Mouse (Mus musculus): ENCODE results near the gene Foxp1. TPM values are rescaled to one million over a fixed set of nuclear protein-coding genes. Genes with fewer than 3 reads are reported as not detected.

The Foxp1 gene
- polyA plus RNA-seq, 1 experiment from 2014 or later, result 141 TPM

DNA sequence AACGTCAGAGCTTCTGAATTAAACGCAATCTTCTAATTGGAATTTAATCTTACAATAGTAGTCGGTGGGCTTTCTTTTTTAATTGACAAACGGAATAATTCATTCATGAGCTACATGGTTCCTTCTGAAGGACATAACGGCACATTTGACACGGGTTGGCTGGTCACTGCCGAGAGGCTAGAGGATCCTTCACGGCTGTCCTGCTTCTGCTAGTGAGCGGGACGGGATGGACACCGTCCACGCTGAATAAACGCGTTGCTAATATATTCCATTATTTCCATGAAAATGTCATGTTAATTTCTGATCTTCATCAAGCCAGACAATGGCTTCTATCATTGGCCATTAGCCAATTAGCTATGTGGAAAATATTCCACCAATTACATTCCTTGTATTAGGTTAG is 92.0 kb downstream of the Foxp1 start:
- Histone ChIP-seq H3K36me3 (peaks cover 24% of the 10 kb centered on the region), H3K27ac (no peak overlapping the region), H3K9ac (no peak overlapping the region), H3K4me1 (peaks cover 7% of the 10 kb centered on the region; the same call in 1 of the 2 replicates), H3K4me2 (replicated peaks) (no peak overlapping the region), H3K27me3 (no peaks in the 10 kb centered on the region), H3K9me3 (no peaks in the 10 kb centered on the region), H3K4me3 (no peak overlapping the region)
- no peak for ATAC-seq (ENCODE audit: low FRiP score, low read depth)
- 92% methylated on average over 14 of the region's 14 CpGs for WGBS

DNA sequence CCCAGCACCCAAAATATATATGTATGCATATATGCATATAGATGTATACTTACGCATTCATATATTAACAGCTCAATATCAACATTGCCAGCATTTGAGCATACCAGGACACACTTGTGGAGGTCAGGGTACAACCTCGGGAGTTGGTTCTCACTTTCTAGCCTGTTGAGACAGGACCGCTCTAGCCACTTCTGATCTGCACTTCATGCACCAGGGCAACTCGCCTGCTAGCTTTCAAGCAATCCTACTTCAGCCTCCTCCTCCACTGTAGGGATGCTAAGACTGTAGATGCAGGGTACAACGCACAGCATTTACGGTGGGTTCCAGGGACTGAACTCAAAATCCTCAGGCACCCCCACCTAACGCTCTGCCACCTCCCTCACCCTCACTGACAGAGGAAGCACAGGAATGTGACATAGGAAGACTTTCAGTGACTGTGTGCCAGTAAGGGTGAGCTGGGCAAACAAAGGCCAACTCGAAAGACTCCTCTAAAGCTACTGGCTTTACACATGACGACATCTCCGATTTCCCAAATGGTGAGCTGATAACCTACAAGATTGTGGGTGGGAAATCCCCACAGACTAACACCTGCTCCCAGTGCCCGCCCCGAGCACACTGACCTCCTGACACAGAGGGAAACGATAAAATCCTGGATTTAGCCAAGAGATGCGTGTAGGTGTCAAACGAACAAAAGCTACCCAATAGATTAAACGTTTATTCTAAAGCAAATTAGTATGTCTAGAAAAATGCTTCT is 93.0 kb downstream of the Foxp1 start:
- Histone ChIP-seq H3K36me3 (peaks cover 16% of the 10 kb centered on the region), H3K9me3 (no peaks in the 10 kb centered on the region), H3K4me2 (replicated peaks) (no peak overlapping the region), H3K27me3 (no peaks in the 10 kb centered on the region), H3K27ac (no peak overlapping the region), H3K4me3 (no peak overlapping the region), H3K4me1 (peaks cover 14% of the 10 kb centered on the region), H3K9ac (no peak overlapping the region)
- ATAC-seq (ENCODE audit: low FRiP score, low read depth), result no peak
- WGBS, result 81% methylated on average over 16 of the region's 16 CpGs

- H3K27me3 ChIP-seq, result no peaks in the 10 kb centered on the region
- no peak overlapping the region for H3K9ac ChIP-seq
- no peak overlapping the region for H3K27ac ChIP-seq
- no peak overlapping the region for H3K4me2 ChIP-seq (replicated peaks)
- no peaks in the 10 kb centered on the region for H3K9me3 ChIP-seq
- ATAC-seq (ENCODE audit: low FRiP score, low read depth), result no peak
- H3K4me1 ChIP-seq, result peaks cover 14% of the 10 kb centered on the region
- peaks cover 10% of the 10 kb centered on the region; the same call in 1 of the 2 replicates for H3K36me3 ChIP-seq
- H3K4me3 ChIP-seq, result no peak overlapping the region
- 65% methylated on average over 1 of the region's 2 CpGs for whole genome bisulfite sequencing
Measured at GRCm38 (mm10) chr6:99428961-99429360, 93.6 kb downstream of the Foxp1 start.

DNA sequence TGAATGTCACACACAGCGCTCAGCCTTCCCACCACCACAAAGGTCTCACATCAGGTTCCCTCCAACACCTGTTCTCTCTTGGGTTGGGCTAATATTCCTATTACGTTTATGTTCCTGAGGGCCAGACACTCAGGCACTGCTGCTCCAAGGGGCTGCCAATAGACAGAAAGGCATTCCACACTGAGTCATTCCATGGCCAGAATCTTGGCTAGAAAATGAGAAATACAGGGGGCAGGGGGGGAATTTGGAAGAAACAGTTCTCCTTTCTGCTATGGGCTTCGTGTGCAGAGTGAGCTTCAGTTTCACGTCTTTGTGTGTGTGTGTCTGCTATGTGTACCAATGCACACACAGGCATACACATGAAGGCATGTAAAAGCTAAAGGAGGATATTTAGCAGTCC is 95.2 kb downstream of the Foxp1 start:
- H3K27me3 ChIP-seq, result no peaks in the 10 kb centered on the region
- 65% methylated on average over 4 of the region's 4 CpGs for WGBS
- H3K9me3 ChIP-seq, result no peaks in the 10 kb centered on the region
- ATAC-seq (ENCODE audit: low FRiP score, low read depth), result peak; percentile 59; the same call in 1 of the 2 replicates
- peaks cover 5% of the 10 kb centered on the region; the same call in 1 of the 2 replicates for H3K36me3 ChIP-seq
- no peak overlapping the region for H3K4me3 ChIP-seq
- H3K4me1 ChIP-seq, result peaks cover 14% of the 10 kb centered on the region
- no peak overlapping the region for H3K4me2 ChIP-seq (replicated peaks)
- H3K27ac ChIP-seq, result no peak overlapping the region; the same call in 1 of the 2 replicates
- no peak overlapping the region for H3K9ac ChIP-seq

- peaks cover 5% of the 10 kb centered on the region; the same call in 1 of the 2 replicates for H3K36me3 ChIP-seq
- H3K9ac ChIP-seq, result no peak overlapping the region
- no peaks in the 10 kb centered on the region for H3K27me3 ChIP-seq
- H3K4me3 ChIP-seq, result no peak overlapping the region
- peaks cover 16% of the 10 kb centered on the region for H3K4me1 ChIP-seq
- no peak for ATAC-seq (ENCODE audit: low FRiP score, low read depth)
- no peak overlapping the region for H3K27ac ChIP-seq
- WGBS, result 43% methylated on average over 3 of the region's 3 CpGs
- no peak overlapping the region for H3K4me2 ChIP-seq (replicated peaks)
- no peaks in the 10 kb centered on the region for H3K9me3 ChIP-seq
Measured at GRCm38 (mm10) chr6:99425044-99425443, 97.5 kb downstream of the Foxp1 start.

GRCm38 (mm10) chr6:99420666-99421065 is 101.9 kb downstream of the Foxp1 start:
- 88% methylated on average over 8 of the region's 8 CpGs for WGBS
- Histone ChIP-seq H3K9ac (no peak overlapping the region), H3K36me3 (no peaks in the 10 kb centered on the region), H3K4me1 (peaks cover 13% of the 10 kb centered on the region), H3K27ac (no peak overlapping the region), H3K27me3 (no peaks in the 10 kb centered on the region), H3K9me3 (no peaks in the 10 kb centered on the region), H3K4me3 (no peak overlapping the region), H3K4me2 (replicated peaks) (no peak overlapping the region)
- ATAC-seq (ENCODE audit: low FRiP score, low read depth), result no peak

DNA sequence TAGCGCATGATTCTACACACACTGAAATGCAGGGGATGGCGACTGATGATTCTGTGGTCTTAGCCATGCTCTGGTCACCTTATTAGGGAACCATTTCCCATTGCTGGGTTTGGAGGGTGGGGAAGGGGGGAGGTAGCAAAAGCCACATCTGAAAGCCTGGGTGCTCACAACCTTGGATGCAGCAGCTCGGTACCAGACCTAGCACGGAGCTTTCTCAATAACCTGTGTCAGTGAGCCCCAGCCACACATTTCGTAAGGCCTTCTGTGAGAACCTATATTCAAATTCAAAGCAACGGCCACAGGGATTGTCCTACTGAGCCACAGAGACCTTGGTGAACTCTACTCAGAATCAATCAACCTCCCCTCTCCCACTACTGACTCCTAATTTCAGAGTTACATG is 109.9 kb downstream of the Foxp1 start:
- Histone ChIP-seq H3K9ac (no peak overlapping the region), H3K9me3 (no peaks in the 10 kb centered on the region), H3K4me2 (replicated peaks) (no peak overlapping the region), H3K36me3 (no peaks in the 10 kb centered on the region), H3K27ac (no peak overlapping the region), H3K4me3 (no peak overlapping the region), H3K27me3 (no peaks in the 10 kb centered on the region), H3K4me1 (peaks cover 8% of the 10 kb centered on the region; the same call in 1 of the 2 replicates)
- no peak for ATAC-seq (ENCODE audit: low FRiP score, low read depth)
- WGBS, result 87% methylated on average over 6 of the region's 6 CpGs

DNA sequence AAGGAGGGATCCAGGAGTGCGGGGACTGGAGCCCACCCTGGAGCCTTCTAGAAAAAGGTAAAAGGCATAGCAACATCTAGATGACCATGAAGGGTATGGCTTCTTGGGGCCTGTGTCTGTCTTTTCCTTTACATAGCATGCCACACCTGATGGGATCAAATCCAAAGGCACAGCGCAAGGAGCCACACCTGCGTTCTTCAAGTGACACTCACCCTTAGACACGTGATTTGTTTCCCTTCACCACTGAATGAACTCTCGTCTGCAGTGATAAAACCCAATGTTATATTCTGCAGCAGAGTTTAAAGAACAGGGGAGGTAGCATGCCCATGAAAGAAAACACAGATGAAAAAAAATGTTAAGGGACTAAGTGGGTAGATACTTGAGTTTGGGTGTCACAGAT is 112.9 kb downstream of the Foxp1 start:
- no peak for ATAC-seq (ENCODE audit: low FRiP score, low read depth)
- Histone ChIP-seq H3K4me2 (replicated peaks) (no peak overlapping the region), H3K9me3 (no peaks in the 10 kb centered on the region), H3K36me3 (no peaks in the 10 kb centered on the region), H3K27ac (no peak overlapping the region), H3K4me1 (peaks cover 14% of the 10 kb centered on the region; the same call in 1 of the 2 replicates), H3K9ac (no peak overlapping the region), H3K27me3 (no peaks in the 10 kb centered on the region), H3K4me3 (no peak overlapping the region)
- 84% methylated on average over 5 of the region's 5 CpGs for WGBS

- H3K9me3 ChIP-seq, result no peaks in the 10 kb centered on the region
- no peak overlapping the region for H3K27ac ChIP-seq
- H3K4me1 ChIP-seq, result peaks cover 14% of the 10 kb centered on the region; the same call in 1 of the 2 replicates
- H3K4me2 ChIP-seq (replicated peaks), result no peak overlapping the region
- H3K27me3 ChIP-seq, result no peaks in the 10 kb centered on the region
- no peak overlapping the region for H3K4me3 ChIP-seq
- no peak overlapping the region for H3K9ac ChIP-seq
- ATAC-seq (ENCODE audit: low FRiP score, low read depth), result no peak
- no peaks in the 10 kb centered on the region for H3K36me3 ChIP-seq
- 80% methylated on average over 4 of the region's 4 CpGs for WGBS
Measured at GRCm38 (mm10) chr6:99408880-99409279, 113.6 kb downstream of the Foxp1 start.

GRCm38 (mm10) chr6:99403755-99404390 is 118.6 kb downstream of the Foxp1 start:
- WGBS, result 94% methylated on average over 6 of the region's 6 CpGs
- Histone ChIP-seq H3K4me2 (replicated peaks) (no peak overlapping the region), H3K9me3 (no peaks in the 10 kb centered on the region), H3K4me1 (peaks cover 34% of the 10 kb centered on the region), H3K27me3 (no peaks in the 10 kb centered on the region), H3K27ac (no peak overlapping the region), H3K4me3 (no peak overlapping the region), H3K36me3 (peaks cover 6% of the 10 kb centered on the region; the same call in 1 of the 2 replicates), H3K9ac (no peak overlapping the region)
- ATAC-seq (ENCODE audit: low FRiP score, low read depth), result no peak

DNA sequence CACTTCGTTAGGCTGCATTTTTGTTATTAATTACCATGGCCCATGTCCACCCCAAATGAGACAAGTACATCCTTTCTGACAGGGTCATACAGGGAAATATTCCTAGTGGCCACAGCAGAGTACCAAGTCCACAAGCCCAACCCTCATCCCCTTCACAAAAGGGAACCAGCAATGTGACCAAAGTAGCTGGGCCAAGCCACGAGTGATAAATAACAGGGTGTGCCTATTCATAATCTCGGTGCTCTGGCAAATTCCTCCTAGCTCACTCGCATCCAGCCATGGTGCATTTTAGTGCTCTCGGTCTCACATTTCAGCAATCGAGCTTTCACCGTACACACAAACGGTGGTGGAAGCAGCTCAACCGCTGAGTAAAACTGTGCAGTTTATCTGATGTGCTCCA is 119.6 kb downstream of the Foxp1 start:
- H3K4me1 ChIP-seq, result peaks cover 34% of the 10 kb centered on the region
- ATAC-seq (ENCODE audit: low FRiP score, low read depth), result no peak
- no peak overlapping the region for H3K27ac ChIP-seq
- H3K9ac ChIP-seq, result no peak overlapping the region
- WGBS, result 42% methylated on average over 9 of the region's 9 CpGs
- peaks cover 11% of the 10 kb centered on the region for H3K36me3 ChIP-seq
- no peaks in the 10 kb centered on the region for H3K9me3 ChIP-seq
- no peak overlapping the region for H3K4me3 ChIP-seq
- no peaks in the 10 kb centered on the region for H3K27me3 ChIP-seq
- no peak overlapping the region for H3K4me2 ChIP-seq (replicated peaks)

DNA sequence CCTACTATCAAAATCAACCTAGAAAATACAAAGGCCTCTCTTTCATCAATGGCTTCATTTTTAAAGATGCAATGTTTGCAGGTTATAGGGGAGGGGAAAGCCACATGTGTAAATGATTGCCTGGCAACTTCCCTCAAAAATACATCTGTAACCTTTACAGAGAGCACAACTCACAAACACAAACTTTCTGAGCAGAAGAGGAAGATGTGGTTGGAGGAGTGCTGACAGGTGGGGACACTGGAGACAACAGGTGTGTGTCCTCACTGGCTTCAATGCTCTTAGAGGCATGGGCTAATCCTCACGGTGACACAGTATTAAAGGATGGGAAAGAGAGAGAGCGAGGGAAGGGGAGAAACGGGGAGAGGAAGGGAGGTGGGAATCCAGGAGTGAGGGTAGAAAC is 120.2 kb downstream of the Foxp1 start:
- H3K36me3 ChIP-seq, result peaks cover 16% of the 10 kb centered on the region
- H3K27me3 ChIP-seq, result no peaks in the 10 kb centered on the region
- H3K4me2 ChIP-seq (replicated peaks), result no peak overlapping the region
- H3K27ac ChIP-seq, result no peak overlapping the region
- peaks cover 34% of the 10 kb centered on the region for H3K4me1 ChIP-seq
- no peak for ATAC-seq (ENCODE audit: low FRiP score, low read depth)
- no peak overlapping the region for H3K9ac ChIP-seq
- WGBS, result 65% methylated on average over 3 of the region's 3 CpGs
- no peaks in the 10 kb centered on the region for H3K9me3 ChIP-seq
- H3K4me3 ChIP-seq, result no peak overlapping the region
